Mouse (Mus musculus) liver, embryonic 13.5 days (tissue): Measurements from ENCODE around the gene Serpinb6d. TPM values are rescaled to one million over a fixed set of nuclear protein-coding genes. Genes with fewer than 3 reads are reported as not detected.

ENCODE experiments used
- ATAC-seq: fragments of 200-750 bp; cut with Nextera tagmentation; 2 replicates; pipeline ENCODE4 v1.8.0; 2017; ENCODE audit warnings: low read depth, mild to moderate bottlenecking, moderate number of reproducible peaks, moderate library complexity
- DNase-seq: peaks from one replicate; pipeline ENCODE4 v3.0.0; 2022
- H3K27ac ChIP-seq: fragments of 300-500 bp; sonication (generic); 2 replicates; pipeline ENCODE4 v1.5.1; 2015; ENCODE audit warnings: moderate library complexity, mild to moderate bottlenecking, inconsistent platforms
- H3K27me3 ChIP-seq: fragments of 300-500 bp; sonication (generic); 2 replicates; pipeline ENCODE4 v1.6.1; 2015; ENCODE audit warnings: mild to moderate bottlenecking, inconsistent platforms
- H3K36me3 ChIP-seq: fragments of 300-500 bp; sonication (generic); 2 replicates; pipeline ENCODE4 v1.6.1; 2015; ENCODE audit warnings: mild to moderate bottlenecking, inconsistent platforms
- H3K4me1 ChIP-seq: fragments of 300-500 bp; sonication (generic); replicated peaks from 2 replicates; pipeline ENCODE4 v1.6.1; 2015; ENCODE audit warnings: inconsistent platforms
- H3K4me2 ChIP-seq: fragments of 300-500 bp; sonication (generic); 2 replicates; pipeline ENCODE4 v1.6.1; 2015; ENCODE audit warnings: inconsistent platforms, mild to moderate bottlenecking, moderate library complexity
- H3K4me3 ChIP-seq: fragments of 300-500 bp; sonication (generic); replicated peaks from 2 replicates; pipeline ENCODE4 v1.5.1; 2015; ENCODE audit warnings: mild to moderate bottlenecking, inconsistent platforms
- H3K9ac ChIP-seq: fragments of 300-500 bp; sonication (generic); 2 replicates; pipeline ENCODE4 v1.6.1; 2015; ENCODE audit warnings: mild to moderate bottlenecking, inconsistent platforms
- H3K9me3 ChIP-seq: fragments of 300-500 bp; sonication (generic); replicated peaks from 2 replicates; pipeline ENCODE4 v1.6.1; 2016; ENCODE audit warnings: inconsistent platforms
- WGBS: fragments of 180-500 bp; shearing (Covaris S2); methylation state at CpG from one replicate; pipeline ENCODE4 v1.1.7; 2015; ENCODE audit not compliant: insufficient replicate concordance; 5-methylcytosine and 5-hydroxymethylcytosine counted together
- polyA plus RNA-seq: library from polyadenylated mRNA; unstranded; fragments of >200 nt; fragmentation: Nextera tagmentation; extraction: Ambion mirVana; gene quantifications from 2 replicates; pipeline ENCODE4 v1.2.1, GENCODE M21; 2015

The Serpinb6d gene
- polyA plus RNA-seq: not detected in 2 replicates

GRCm38 (mm10) chr13:33661105-33661504 is at the start of gene Serpinb6d:
Gene Serpinb6d (plus strand): TSS chr13:33661405.
- Histone ChIP-seq H3K4me3 (no peak within 1 kb of the TSS), H3K4me1 (no peaks in the 10 kb centered on the region), H3K27ac (no peak within 1 kb of the TSS), H3K27me3 (no peaks in the 10 kb centered on the region), H3K36me3 (no peaks in the 10 kb centered on the region), H3K9ac (no peak within 1 kb of the TSS), H3K4me2 (no peak within 1 kb of the TSS), H3K9me3 (no peaks in the 10 kb centered on the region)
- DNase-seq (no peak), ATAC-seq (no peak)
- WGBS: 33% methylated on average over 1 of the region's 1 CpGs

GRCm38 (mm10) chr13:33622921-33623320 is 38.3 kb upstream of the Serpinb6d start:
- Histone ChIP-seq H3K4me1 (no peaks in the 10 kb centered on the region), H3K27ac (no peak overlapping the region), H3K9me3 (0 out of 2 replicates have a peak, but pooled peaks cover 3% of the 10 kb centered on the region), H3K4me3 (no peak overlapping the region), H3K36me3 (no peaks in the 10 kb centered on the region), H3K27me3 (no peaks in the 10 kb centered on the region), H3K9ac (no peak overlapping the region), H3K4me2 (no peak overlapping the region)
- WGBS: 68% methylated on average over 2 of the region's 2 CpGs
- ATAC-seq (no peak), DNase-seq (no peak)

GRCm38 (mm10) chr13:33642540-33642939 is 18.7 kb upstream of the Serpinb6d start:
- 43% methylated on average over 2 of the region's 2 CpGs for WGBS
- no peak for DNase-seq

GRCm38 (mm10) chr13:33662550-33662949 is 1.3 kb downstream of the Serpinb6d start:
- Histone ChIP-seq H3K36me3 (no peaks in the 10 kb centered on the region), H3K9me3 (no peaks in the 10 kb centered on the region), H3K4me2 (no peak overlapping the region), H3K9ac (no peak overlapping the region), H3K27me3 (no peaks in the 10 kb centered on the region), H3K4me3 (no peak overlapping the region), H3K4me1 (no peaks in the 10 kb centered on the region), H3K27ac (no peak overlapping the region)
- DNase-seq: no peak
- no peak for ATAC-seq

More at GRCm38 (mm10) chr13:33642540-33642939, 18.7 kb upstream of the Serpinb6d start:
- H3K9ac ChIP-seq: no peak overlapping the region
- ATAC-seq: no peak
- no peak overlapping the region for H3K27ac ChIP-seq
- H3K4me2 ChIP-seq: no peak overlapping the region
- no peak overlapping the region for H3K4me3 ChIP-seq
- H3K4me1 ChIP-seq: no peaks in the 10 kb centered on the region
- H3K36me3 ChIP-seq: no peaks in the 10 kb centered on the region
- no peaks in the 10 kb centered on the region for H3K9me3 ChIP-seq
- H3K27me3 ChIP-seq: no peaks in the 10 kb centered on the region

- no peaks in the 10 kb centered on the region for H3K4me1 ChIP-seq
- ATAC-seq (no peak), DNase-seq (no peak)
- 50% methylated on average over 2 of the region's 2 CpGs for WGBS
- H3K4me2 ChIP-seq: no peak overlapping the region
- no peak overlapping the region for H3K9ac ChIP-seq
- no peak overlapping the region for H3K27ac ChIP-seq
- H3K4me3 ChIP-seq: no peak overlapping the region
- H3K9me3 ChIP-seq: no peaks in the 10 kb centered on the region
- H3K36me3 ChIP-seq: no peaks in the 10 kb centered on the region
- no peaks in the 10 kb centered on the region for H3K27me3 ChIP-seq
Measured at GRCm38 (mm10) chr13:33720296-33720695, 59.1 kb downstream of the Serpinb6d start.

Other genes starting within 250 kb of the Serpinb6d start
- not detected in 2 replicates for gene Serpinb9g, start 176.6 kb upstream of the Serpinb6d start, polyA plus RNA-seq
- gene Serpinb6e, start 182.0 kb downstream of the Serpinb6d start, polyA plus RNA-seq: not detected in 2 replicates
- gene Serpinb6c, start 244.3 kb downstream of the Serpinb6d start, polyA plus RNA-seq: not detected in 2 replicates